Mouse (Mus musculus): ENCODE data around the gene Gm960. TPM values are rescaled to one million over a fixed set of nuclear protein-coding genes. Genes with fewer than 3 reads are reported as not detected.

Gm960 gene
- not detected for polyA plus RNA-seq (2017; shearing (Covaris generic))

- no peak for ATAC-seq
These were observed at the start of gene Gm960 for GRCm38 (mm10) chr19:4698205-4698677. Gm960 (minus strand) TSS chr19:4698668.

GRCm38 (mm10) chr19:4747631-4748312 lies 49.3 kb upstream of the Gm960 start:
- ATAC-seq: no peak

- ATAC-seq: no peak
These were observed 48.1 kb upstream of the Gm960 start for GRCm38 (mm10) chr19:4746611-4747010.

- no peak for ATAC-seq
These were observed 47.2 kb upstream of the Gm960 start for GRCm38 (mm10) chr19:4745681-4746080.

- no peak for ATAC-seq
These were observed 46.6 kb upstream of the Gm960 start for GRCm38 (mm10) chr19:4745057-4745456.

- no peak for ATAC-seq
These were observed 45.6 kb upstream of the Gm960 start for GRCm38 (mm10) chr19:4744026-4744425.

GRCm38 (mm10) chr19:4743524-4743923 lies 45.1 kb upstream of the Gm960 start:
- no peak for ATAC-seq

- ATAC-seq: no peak
These were observed 43.8 kb upstream of the Gm960 start for GRCm38 (mm10) chr19:4742229-4742628.

- ATAC-seq: no peak
These were observed 43.0 kb upstream of the Gm960 start for GRCm38 (mm10) chr19:4741482-4741881.

GRCm38 (mm10) chr19:4739762-4740161 lies 41.3 kb upstream of the Gm960 start:
- ATAC-seq: no peak

GRCm38 (mm10) chr19:4739053-4739452 lies 40.6 kb upstream of the Gm960 start:
- no peak for ATAC-seq

- no peak for ATAC-seq
These were observed 39.4 kb upstream of the Gm960 start for GRCm38 (mm10) chr19:4737866-4738265.

GRCm38 (mm10) chr19:4733052-4733451 lies 34.6 kb upstream of the Gm960 start:
- ATAC-seq: no peak

GRCm38 (mm10) chr19:4729186-4729585 lies 30.7 kb upstream of the Gm960 start:
- no peak for ATAC-seq

- ATAC-seq: no peak
These were observed 22.3 kb upstream of the Gm960 start for GRCm38 (mm10) chr19:4720671-4721244.

GRCm38 (mm10) chr19:4720112-4720511 lies 21.6 kb upstream of the Gm960 start:
- ATAC-seq: no peak

GRCm38 (mm10) chr19:4719351-4719764 lies 20.9 kb upstream of the Gm960 start:
- no peak for ATAC-seq

GRCm38 (mm10) chr19:4718716-4719115 lies 20.2 kb upstream of the Gm960 start:
- peak; percentile 71 for ATAC-seq

- ATAC-seq: no peak
These were observed 18.8 kb upstream of the Gm960 start for GRCm38 (mm10) chr19:4717281-4717680.

GRCm38 (mm10) chr19:4716756-4717155 lies 18.3 kb upstream of the Gm960 start:
- ATAC-seq: no peak

GRCm38 (mm10) chr19:4713886-4714285 lies 15.4 kb upstream of the Gm960 start:
- no peak for ATAC-seq

- ATAC-seq: no peak
These were observed 14.5 kb upstream of the Gm960 start for GRCm38 (mm10) chr19:4712781-4713526.

- no peak for ATAC-seq
These were observed 13.8 kb upstream of the Gm960 start for GRCm38 (mm10) chr19:4712156-4712780.

All from CD4-positive, CD25-positive, alpha-beta regulatory T cell, adult 4 months (primary cell).